Mouse (Mus musculus) thymus, postnatal 4 days (tissue): ENCODE measurements around the gene Scmh1.

Source experiments
- DNase-seq: peaks from one replicate; pipeline ENCODE4 v3.0.0; 2021

The Scmh1 gene

GRCm38 (mm10) chr4:120405806-120406638, 941 bp downstream of the Scmh1 start:
- peak; percentile 9 for DNase-seq

GRCm38 (mm10) chr4:120406639-120407273, 1.7 kb downstream of the Scmh1 start:
- DNase-seq, result no peak

GRCm38 (mm10) chr4:120418053-120418452, 13.0 kb downstream of the Scmh1 start:
- DNase-seq, result no peak

- no peak for DNase-seq
These were observed 15.1 kb downstream of the Scmh1 start for GRCm38 (mm10) chr4:120420193-120420592.

GRCm38 (mm10) chr4:120420685-120421084, 15.6 kb downstream of the Scmh1 start:
- DNase-seq, result no peak

- DNase-seq, result no peak
These were observed 25.5 kb downstream of the Scmh1 start for GRCm38 (mm10) chr4:120430601-120431000.

GRCm38 (mm10) chr4:120432599-120433373, 27.7 kb downstream of the Scmh1 start:
- DNase-seq, result no peak

GRCm38 (mm10) chr4:120461741-120462140, 56.7 kb downstream of the Scmh1 start:
- DNase-seq, result no peak

GRCm38 (mm10) chr4:120472946-120473345, 67.9 kb downstream of the Scmh1 start:
- DNase-seq, result no peak

GRCm38 (mm10) chr4:120487707-120488106, 82.6 kb downstream of the Scmh1 start:
- DNase-seq, result no peak

- DNase-seq, result no peak
These were observed 101.9 kb downstream of the Scmh1 start for GRCm38 (mm10) chr4:120506955-120507354.

- no peak for DNase-seq
These were observed 106.1 kb downstream of the Scmh1 start for GRCm38 (mm10) chr4:120511203-120511602.

GRCm38 (mm10) chr4:120514366-120514765, 109.3 kb downstream of the Scmh1 start:
- DNase-seq, result no peak

GRCm38 (mm10) chr4:120516491-120516890, 111.4 kb downstream of the Scmh1 start:
- no peak for DNase-seq

- no peak for DNase-seq
These were observed 111.8 kb downstream of the Scmh1 start for GRCm38 (mm10) chr4:120516907-120517306.

GRCm38 (mm10) chr4:120517335-120517734, 112.3 kb downstream of the Scmh1 start:
- DNase-seq, result no peak

GRCm38 (mm10) chr4:120521761-120522160, 116.7 kb downstream of the Scmh1 start:
- DNase-seq, result no peak

- DNase-seq, result no peak
These were observed 117.3 kb downstream of the Scmh1 start for GRCm38 (mm10) chr4:120522351-120522750.

- no peak for DNase-seq
These were observed 118.0 kb downstream of the Scmh1 start for GRCm38 (mm10) chr4:120523092-120523491.

- DNase-seq, result no peak
These were observed 123.1 kb downstream of the Scmh1 start for GRCm38 (mm10) chr4:120528171-120528570.

- no peak for DNase-seq
These were observed 126.9 kb downstream of the Scmh1 start, which contains the start of gene Slfnl1 for GRCm38 (mm10) chr4:120531986-120532385. Gene Slfnl1 (plus strand): TSS chr4:120532231.

- DNase-seq, result no peak
These were observed 133.6 kb downstream of the Scmh1 start for GRCm38 (mm10) chr4:120538664-120539063.

GRCm38 (mm10) chr4:120544896-120545295, 139.8 kb downstream of the Scmh1 start:
- no peak for DNase-seq
